Mouse (Mus musculus) spleen, postnatal 4 days (tissue): ENCODE results near the gene Rrp1.

Experiments
- DNase-seq, 2 experiments: peaks; one replicate each; pipeline ENCODE4 v3.0.0; 2022; ENCODE audit warnings: low spot score in 2 of 2

The Rrp1 gene

GRCm38 (mm10) chr10:78412319-78413151 is at the start of gene Rrp1:
Rrp1 (minus strand) TSS chr10:78413043.
- peak; percentile 92 to 97 for DNase-seq

- no peak for DNase-seq
Measured at GRCm38 (mm10) chr10:78461767-78462166, 48.9 kb upstream of the Rrp1 start.

- DNase-seq, result no peak
Measured at GRCm38 (mm10) chr10:78460463-78460862, 47.6 kb upstream of the Rrp1 start.

GRCm38 (mm10) chr10:78458348-78459111 is 45.7 kb upstream of the Rrp1 start:
- DNase-seq, result no peak

GRCm38 (mm10) chr10:78457495-78458347 is 44.9 kb upstream of the Rrp1 start:
- DNase-seq, result peak; percentile 68 to 81

GRCm38 (mm10) chr10:78456696-78457095 is 43.9 kb upstream of the Rrp1 start:
- no peak for DNase-seq

GRCm38 (mm10) chr10:78452641-78453040 is 39.8 kb upstream of the Rrp1 start:
- no peak for DNase-seq

GRCm38 (mm10) chr10:78450761-78451160 is 37.9 kb upstream of the Rrp1 start:
- DNase-seq, result no peak

- DNase-seq, result no peak
Measured at GRCm38 (mm10) chr10:78447396-78447795, 34.6 kb upstream of the Rrp1 start.

- no peak for DNase-seq
Measured at GRCm38 (mm10) chr10:78446195-78446594, 33.4 kb upstream of the Rrp1 start.

- DNase-seq, result no peak
Measured at GRCm38 (mm10) chr10:78442292-78442691, 29.4 kb upstream of the Rrp1 start.

- DNase-seq, result no peak
Measured at GRCm38 (mm10) chr10:78441606-78442005, 28.8 kb upstream of the Rrp1 start.

- no peak for DNase-seq
Measured at GRCm38 (mm10) chr10:78440812-78441211, 28.0 kb upstream of the Rrp1 start.

- no peak for DNase-seq
Measured at GRCm38 (mm10) chr10:78439990-78440389, 27.1 kb upstream of the Rrp1 start.

GRCm38 (mm10) chr10:78439550-78439949 is 26.7 kb upstream of the Rrp1 start:
- DNase-seq, result no peak

GRCm38 (mm10) chr10:78438094-78438493 is 25.3 kb upstream of the Rrp1 start:
- DNase-seq, result peak; percentile 83 to 96

- DNase-seq, result no peak
Measured at GRCm38 (mm10) chr10:78432853-78433252, 20.0 kb upstream of the Rrp1 start.

- DNase-seq, result no peak
Measured at GRCm38 (mm10) chr10:78429776-78430175, 16.9 kb upstream of the Rrp1 start.

- DNase-seq, result no peak
Measured at GRCm38 (mm10) chr10:78429180-78429579, 16.3 kb upstream of the Rrp1 start.

- no peak for DNase-seq
Measured at GRCm38 (mm10) chr10:78428070-78428469, 15.2 kb upstream of the Rrp1 start.

- no peak for DNase-seq
Measured at GRCm38 (mm10) chr10:78426117-78426735, 13.4 kb upstream of the Rrp1 start.
